Mouse (Mus musculus) hindbrain, embryonic 13.5 days (tissue): Measurements from ENCODE around the gene Mapk12. TPM values are rescaled to one million over a fixed set of nuclear protein-coding genes. Genes with fewer than 3 reads are reported as not detected.

ENCODE experiments used
- ATAC-seq: fragments of 200-750 bp; cut with Nextera tagmentation; 2 replicates; pipeline ENCODE4 v1.8.0; 2017; ENCODE audit warnings: moderate TSS enrichment; ENCODE audit not compliant: low FRiP score
- H3K27ac ChIP-seq: fragments of 300-500 bp; sonication (generic); 2 replicates; pipeline ENCODE4 v1.5.1; 2015; ENCODE audit warnings: inconsistent platforms, mild to moderate bottlenecking, moderate library complexity
- H3K27me3 ChIP-seq: fragments of 300-500 bp; sonication (generic); 2 replicates; pipeline ENCODE4 v1.6.1; 2015; ENCODE audit warnings: mild to moderate bottlenecking, inconsistent platforms
- H3K36me3 ChIP-seq: fragments of 300-500 bp; sonication (generic); 2 replicates; pipeline ENCODE4 v1.6.1; 2015; ENCODE audit warnings: mild to moderate bottlenecking, inconsistent platforms
- H3K4me1 ChIP-seq: fragments of 300-500 bp; sonication (generic); replicated peaks from 2 replicates; pipeline ENCODE4 v1.6.1; 2015; ENCODE audit warnings: inconsistent platforms
- H3K4me2 ChIP-seq: fragments of 300-500 bp; sonication (generic); 2 replicates; pipeline ENCODE4 v1.6.1; 2015; ENCODE audit warnings: inconsistent platforms, mild to moderate bottlenecking, moderate library complexity
- H3K4me3 ChIP-seq: fragments of 300-500 bp; sonication (generic); 2 replicates; pipeline ENCODE4 v1.5.1; 2015; ENCODE audit warnings: mild to moderate bottlenecking, inconsistent platforms
- H3K9ac ChIP-seq: fragments of 300-500 bp; sonication (generic); 2 replicates; pipeline ENCODE4 v1.6.1; 2015; ENCODE audit warnings: mild to moderate bottlenecking, inconsistent platforms
- H3K9me3 ChIP-seq: fragments of 300-500 bp; sonication (generic); 2 replicates; pipeline ENCODE4 v1.6.1; 2016; ENCODE audit warnings: inconsistent platforms
- WGBS: fragments of 180-500 bp; shearing (Covaris S2); methylation state at CpG from one replicate; pipeline ENCODE4 v1.1.7; 2015; 5-methylcytosine and 5-hydroxymethylcytosine counted together
- polyA plus RNA-seq: library from polyadenylated mRNA; unstranded; fragments of >200 nt; fragmentation: Nextera tagmentation; extraction: Ambion mirVana; gene quantifications from 2 replicates; pipeline ENCODE4 v1.2.1, GENCODE M21; 2015

The Mapk12 gene
- polyA plus RNA-seq = 5.9 and 7.1 TPM in 2 replicates

DNA sequence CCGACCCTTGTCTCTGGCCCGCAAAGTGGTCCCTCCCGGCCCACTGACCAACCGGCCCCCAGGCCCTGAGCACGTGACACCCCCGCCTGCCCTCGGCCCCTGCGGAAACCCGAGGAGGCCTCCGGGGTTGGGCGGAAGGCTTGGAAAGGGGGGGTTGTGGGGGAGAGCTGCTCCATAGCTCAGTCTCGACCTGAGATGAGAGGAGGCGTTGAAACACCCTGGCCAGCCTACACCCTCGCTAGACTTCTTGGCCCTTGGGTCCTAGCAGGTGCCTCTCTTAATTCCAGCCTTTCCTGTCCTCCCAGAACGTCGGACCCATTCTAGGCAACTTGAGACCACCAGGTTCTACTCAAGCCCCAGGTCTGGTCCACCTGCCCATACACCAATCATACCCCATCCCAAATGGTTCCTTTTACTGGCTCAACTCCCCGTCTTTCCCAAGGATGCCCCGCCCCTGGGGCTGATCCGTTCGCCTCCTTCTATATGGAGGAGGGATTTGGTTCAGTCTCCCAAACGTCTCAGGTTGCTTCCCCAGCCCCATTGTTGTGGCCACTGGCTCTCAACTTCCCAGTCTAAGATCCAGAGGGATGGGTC, at the start of gene Mapk12:
Mapk12 (minus strand) TSS at position 45 of the 594 bp plus-strand sequence.
- 2% methylated on average over 21 of the region's 21 CpGs for WGBS
- Histone ChIP-seq H3K36me3 (peaks cover 32% of the 10 kb centered on the region), H3K4me2 (peak within 1 kb of the TSS; percentile 97), H3K9me3 (no peaks in the 10 kb centered on the region), H3K4me3 (peak within 1 kb of the TSS; percentile 51), H3K27me3 (peaks cover 22% of the 10 kb centered on the region), H3K27ac (no peak within 1 kb of the TSS), H3K4me1 (peaks cover 24% of the 10 kb centered on the region), H3K9ac (peak within 1 kb of the TSS; percentile 77)
- ATAC-seq = peak; percentile 55

DNA sequence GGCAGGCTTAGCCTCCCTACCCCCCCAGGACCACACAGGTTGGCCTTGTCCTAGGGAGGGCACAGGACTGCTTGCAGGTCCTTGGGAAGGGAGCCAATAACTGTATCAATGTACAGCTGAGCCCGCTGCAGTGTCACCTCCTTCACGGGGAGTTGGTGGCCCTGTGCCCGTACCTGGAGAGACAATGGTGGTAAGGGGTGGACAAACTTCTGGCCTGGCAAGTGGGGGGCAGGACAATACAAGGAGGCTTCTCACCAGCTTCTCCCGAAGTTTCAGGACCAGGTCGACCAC, 44.4 kb upstream of the Mapk12 start:
- Histone ChIP-seq H3K27me3 (no peaks in the 10 kb centered on the region), H3K4me3 (no peak overlapping the region), H3K9me3 (no peaks in the 10 kb centered on the region), H3K36me3 (peaks cover 55% of the 10 kb centered on the region), H3K4me2 (no peak overlapping the region), H3K27ac (peak overlapping the region; percentile 14; the same call in 1 of the 2 replicates), H3K4me1 (peaks cover 38% of the 10 kb centered on the region), H3K9ac (0 out of 2 replicates have a peak overlapping the region, but pooled peaks have one; percentile 26)
- WGBS = 78% methylated on average over 5 of the region's 5 CpGs
- ATAC-seq = no peak

DNA sequence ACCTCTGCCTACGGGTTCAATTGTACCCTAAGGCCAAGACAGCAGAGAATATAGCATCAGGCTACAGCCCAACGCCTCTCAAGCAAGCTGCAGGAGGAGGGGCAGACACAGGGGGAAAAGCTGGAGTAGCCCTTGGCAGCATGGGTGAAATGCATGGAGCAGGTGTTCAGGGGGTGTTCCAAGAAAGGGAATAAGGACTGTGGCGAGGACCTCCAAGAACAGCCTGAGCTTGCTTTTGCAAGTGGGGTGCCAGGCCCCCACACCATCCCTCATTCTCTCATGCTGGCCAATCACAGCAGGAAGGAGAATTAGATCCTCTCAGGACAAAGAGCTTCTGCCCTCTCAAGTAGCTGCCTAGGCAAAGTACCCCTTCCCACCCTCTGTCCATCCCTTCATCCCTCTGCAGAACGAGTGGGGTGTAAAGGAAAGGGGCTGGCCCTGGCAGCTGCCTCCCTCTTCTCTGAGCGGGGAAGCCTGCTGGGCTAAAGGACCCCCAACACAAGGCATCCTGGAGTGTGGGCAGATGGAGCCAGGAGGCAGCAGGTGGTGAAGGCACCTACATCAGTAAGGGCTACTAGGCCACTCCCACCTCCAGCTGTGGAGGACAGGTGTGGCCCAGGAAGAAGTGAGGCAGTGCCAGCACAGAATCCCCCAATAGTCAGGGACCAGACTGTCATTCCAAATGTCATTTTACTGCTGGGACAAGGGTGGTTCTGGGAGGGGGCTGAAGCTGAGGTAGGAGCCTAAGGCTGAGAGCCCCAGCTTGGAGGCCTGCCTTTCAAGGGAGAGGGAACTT, 43.8 kb upstream of the Mapk12 start:
- H3K27ac ChIP-seq = peak overlapping the region; percentile 48
- H3K4me1 ChIP-seq = peaks cover 43% of the 10 kb centered on the region
- H3K9ac ChIP-seq = peak overlapping the region; percentile 26; the same call in 1 of the 2 replicates

DNA sequence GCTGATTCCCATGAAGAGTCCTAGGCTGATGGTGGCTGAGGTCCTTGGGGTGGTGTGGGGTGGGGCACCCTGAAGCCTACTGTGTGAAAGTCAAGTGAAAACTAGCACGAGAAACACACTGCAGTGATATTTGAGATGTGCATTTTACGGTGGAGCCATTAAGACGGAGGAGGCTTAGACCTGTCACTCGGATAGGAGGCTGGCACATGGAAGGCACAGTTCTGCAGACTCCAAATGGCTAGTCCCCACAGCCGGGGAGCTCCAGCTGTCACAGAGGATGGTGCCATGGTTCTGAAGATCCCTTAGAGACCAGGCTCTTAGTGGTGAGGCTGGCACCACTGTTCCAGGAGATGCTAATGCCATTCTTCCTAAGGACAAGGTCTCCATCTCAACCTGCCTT, 42.3 kb upstream of the Mapk12 start:
- ATAC-seq = no peak
- Histone ChIP-seq H3K4me3 (no peak overlapping the region), H3K27ac (peak overlapping the region; percentile 48; the same call in 1 of the 2 replicates), H3K4me2 (0 out of 2 replicates have a peak overlapping the region, but pooled peaks have one; percentile 4), H3K9ac (0 out of 2 replicates have a peak overlapping the region, but pooled peaks have one; percentile 24), H3K36me3 (peaks cover 35% of the 10 kb centered on the region), H3K27me3 (no peaks in the 10 kb centered on the region), H3K9me3 (no peaks in the 10 kb centered on the region), H3K4me1 (peaks cover 58% of the 10 kb centered on the region)
- WGBS = 76% methylated on average over 5 of the region's 5 CpGs

More for the DNA sequence above, 43.8 kb upstream of the Mapk12 start:
- no peaks in the 10 kb centered on the region for H3K9me3 ChIP-seq
- H3K36me3 ChIP-seq = peaks cover 50% of the 10 kb centered on the region
- H3K4me3 ChIP-seq = no peak overlapping the region
- H3K4me2 ChIP-seq = no peak overlapping the region
- WGBS = 50% methylated on average over 5 of the region's 5 CpGs
- ATAC-seq = no peak
- no peaks in the 10 kb centered on the region for H3K27me3 ChIP-seq

GRCm38 (mm10) chr15:89182328-89182741, 41.8 kb upstream of the Mapk12 start:
- H3K9me3 ChIP-seq = no peaks in the 10 kb centered on the region
- peaks cover 30% of the 10 kb centered on the region for H3K36me3 ChIP-seq
- no peaks in the 10 kb centered on the region for H3K27me3 ChIP-seq
- H3K4me1 ChIP-seq = peaks cover 63% of the 10 kb centered on the region
- ATAC-seq = no peak
- H3K4me3 ChIP-seq = no peak overlapping the region
- 48% methylated on average over 6 of the region's 6 CpGs for WGBS
- 0 out of 2 replicates have a peak overlapping the region, but pooled peaks have one; percentile 4 for H3K4me2 ChIP-seq
- H3K9ac ChIP-seq = 0 out of 2 replicates have a peak overlapping the region, but pooled peaks have one; percentile 24
- H3K27ac ChIP-seq = peak overlapping the region; percentile 48

DNA sequence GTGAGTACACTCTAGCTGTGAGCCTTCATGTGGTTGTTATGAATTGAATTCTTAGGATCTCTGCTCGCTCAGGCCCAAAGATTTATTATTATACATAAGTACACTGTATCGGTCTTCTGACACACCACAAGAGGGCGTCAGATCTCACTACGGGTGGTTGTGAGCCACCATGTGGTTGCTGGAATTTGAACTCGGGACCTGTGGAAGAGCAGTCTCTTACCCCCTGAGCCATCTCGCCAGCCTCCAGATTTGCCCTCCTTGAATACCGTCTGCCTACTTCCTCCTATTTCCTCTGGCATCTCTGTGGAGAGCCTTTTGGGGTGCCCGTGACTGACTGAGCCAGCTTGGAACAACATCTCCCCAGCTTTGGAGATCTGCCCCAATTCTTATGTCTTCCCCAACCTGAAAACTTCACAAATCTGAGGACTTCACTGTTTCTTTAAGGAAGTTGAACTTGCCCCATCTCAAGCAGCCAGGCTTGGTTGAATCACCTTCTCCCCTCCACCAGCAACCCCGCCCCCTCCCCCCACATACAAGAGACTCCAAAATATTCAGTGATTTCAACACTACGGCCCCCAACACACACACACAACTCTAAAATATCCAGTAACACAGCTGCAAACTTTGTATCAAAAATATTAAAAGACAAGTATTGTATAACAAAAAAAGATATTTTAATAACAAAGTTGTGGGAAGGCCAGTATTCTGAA, 41.2 kb upstream of the Mapk12 start:
- H3K9me3 ChIP-seq = no peaks in the 10 kb centered on the region
- H3K9ac ChIP-seq = peak overlapping the region; percentile 24; the same call in 1 of the 2 replicates
- ATAC-seq = no peak
- H3K4me2 ChIP-seq = peak overlapping the region; percentile 97
- H3K4me1 ChIP-seq = peaks cover 69% of the 10 kb centered on the region
- no peaks in the 10 kb centered on the region for H3K27me3 ChIP-seq
- peaks cover 24% of the 10 kb centered on the region for H3K36me3 ChIP-seq
- 80% methylated on average over 10 of the region's 10 CpGs for WGBS
- H3K4me3 ChIP-seq = peak overlapping the region; percentile 86
- H3K27ac ChIP-seq = peak overlapping the region; percentile 96; the same call in 1 of the 2 replicates

- Histone ChIP-seq H3K9ac (peak within 1 kb of the TSS; percentile 97), H3K4me3 (peak within 1 kb of the TSS; percentile 86), H3K9me3 (no peaks in the 10 kb centered on the region), H3K4me2 (peak within 1 kb of the TSS; percentile 97), H3K36me3 (peaks cover 14% of the 10 kb centered on the region), H3K27ac (peak within 1 kb of the TSS; percentile 96), H3K27me3 (no peaks in the 10 kb centered on the region), H3K4me1 (peaks cover 79% of the 10 kb centered on the region)
- peak; percentile 86 for ATAC-seq
- 0% methylated on average over 53 of the region's 72 CpGs for WGBS
These were observed 40.2 kb upstream of the Mapk12 start, which contains the start of gene Plxnb2 for GRCm38 (mm10) chr15:89180571-89181229. Gene Plxnb2 (minus strand): TSS chr15:89180788.

DNA sequence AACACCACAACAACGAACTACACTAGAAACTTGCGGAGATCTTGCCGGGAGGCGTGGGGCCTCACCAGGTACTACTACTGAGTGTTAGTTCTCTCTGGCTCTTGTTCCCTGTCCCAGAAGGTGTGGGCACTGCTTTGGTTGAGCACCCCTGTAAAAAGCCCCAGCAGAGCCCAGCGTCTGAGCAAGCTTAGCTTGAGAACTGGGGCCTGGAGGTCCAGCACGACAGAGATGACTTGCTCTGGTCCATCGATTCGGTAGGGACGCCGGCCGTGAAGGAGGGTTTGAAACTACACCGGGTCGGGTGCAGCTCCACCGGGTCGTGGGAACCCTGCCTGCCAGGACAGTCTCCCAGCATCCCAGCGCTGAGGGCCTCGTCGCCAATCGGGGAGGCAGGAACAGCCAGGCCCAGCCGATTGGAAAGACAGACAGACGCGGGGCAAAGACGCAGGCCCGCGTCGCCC, 39.6 kb upstream of the Mapk12 start:
- WGBS = 0% methylated on average over 18 of the region's 26 CpGs
- Histone ChIP-seq H3K9ac (peak overlapping the region; percentile 97), H3K9me3 (no peaks in the 10 kb centered on the region), H3K4me3 (peak overlapping the region; percentile 86), H3K27ac (peak overlapping the region; percentile 96), H3K4me2 (peak overlapping the region; percentile 97), H3K36me3 (peaks cover 8% of the 10 kb centered on the region), H3K27me3 (no peaks in the 10 kb centered on the region), H3K4me1 (peaks cover 85% of the 10 kb centered on the region)
- no peak; the same call in 1 of the 2 replicates for ATAC-seq

- 2% methylated on average over 6 of the region's 6 CpGs for WGBS
- Histone ChIP-seq H3K4me1 (peaks cover 87% of the 10 kb centered on the region), H3K9ac (peak overlapping the region; percentile 97), H3K27me3 (0 out of 2 replicates have a peak, but pooled peaks cover 3% of the 10 kb centered on the region), H3K4me3 (peak overlapping the region; percentile 86), H3K27ac (peak overlapping the region; percentile 96), H3K36me3 (peaks cover 3% of the 10 kb centered on the region), H3K9me3 (no peaks in the 10 kb centered on the region), H3K4me2 (peak overlapping the region; percentile 97)
- no peak for ATAC-seq
These were observed 39.1 kb upstream of the Mapk12 start for GRCm38 (mm10) chr15:89179630-89179964.

DNA sequence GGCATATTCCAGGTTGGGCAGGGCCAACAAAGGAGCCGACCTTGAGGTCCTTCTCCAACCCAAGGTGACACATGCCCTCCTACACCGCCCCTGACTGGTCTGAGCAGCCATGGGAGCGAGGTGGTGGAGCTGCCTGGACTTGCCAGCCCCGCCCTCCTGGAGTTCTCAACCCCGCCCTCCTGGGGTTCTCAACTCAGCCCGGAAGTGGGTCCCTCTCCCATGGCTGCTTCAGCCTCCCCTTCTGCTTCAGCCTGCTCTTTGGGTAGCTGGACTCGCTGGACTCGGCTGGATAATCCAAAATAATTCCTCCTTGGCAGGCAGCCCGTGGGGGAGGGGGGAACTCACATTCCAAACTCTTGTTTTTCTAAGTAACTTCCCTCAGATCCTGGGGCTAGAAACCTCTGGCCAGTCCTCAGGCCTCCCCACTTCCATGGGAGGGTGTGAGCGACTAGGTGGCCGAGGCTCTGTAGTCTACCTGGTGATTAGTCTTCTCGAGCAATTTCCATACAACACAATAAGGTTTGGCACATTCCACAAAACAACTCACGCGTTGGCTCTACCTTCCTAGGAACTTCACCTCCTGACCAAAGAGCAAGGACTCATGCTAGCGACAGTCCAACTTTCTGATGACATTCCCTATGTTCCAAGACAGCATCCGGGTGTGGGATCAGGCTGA, 38.6 kb upstream of the Mapk12 start:
- Histone ChIP-seq H3K4me2 (peak overlapping the region; percentile 97), H3K4me3 (peak overlapping the region; percentile 86), H3K4me1 (peaks cover 87% of the 10 kb centered on the region), H3K9me3 (no peaks in the 10 kb centered on the region), H3K27me3 (0 out of 2 replicates have a peak, but pooled peaks cover 3% of the 10 kb centered on the region), H3K9ac (peak overlapping the region; percentile 97), H3K36me3 (no peaks in the 10 kb centered on the region), H3K27ac (peak overlapping the region; percentile 96)
- ATAC-seq = no peak
- WGBS = 3% methylated on average over 16 of the region's 16 CpGs

DNA sequence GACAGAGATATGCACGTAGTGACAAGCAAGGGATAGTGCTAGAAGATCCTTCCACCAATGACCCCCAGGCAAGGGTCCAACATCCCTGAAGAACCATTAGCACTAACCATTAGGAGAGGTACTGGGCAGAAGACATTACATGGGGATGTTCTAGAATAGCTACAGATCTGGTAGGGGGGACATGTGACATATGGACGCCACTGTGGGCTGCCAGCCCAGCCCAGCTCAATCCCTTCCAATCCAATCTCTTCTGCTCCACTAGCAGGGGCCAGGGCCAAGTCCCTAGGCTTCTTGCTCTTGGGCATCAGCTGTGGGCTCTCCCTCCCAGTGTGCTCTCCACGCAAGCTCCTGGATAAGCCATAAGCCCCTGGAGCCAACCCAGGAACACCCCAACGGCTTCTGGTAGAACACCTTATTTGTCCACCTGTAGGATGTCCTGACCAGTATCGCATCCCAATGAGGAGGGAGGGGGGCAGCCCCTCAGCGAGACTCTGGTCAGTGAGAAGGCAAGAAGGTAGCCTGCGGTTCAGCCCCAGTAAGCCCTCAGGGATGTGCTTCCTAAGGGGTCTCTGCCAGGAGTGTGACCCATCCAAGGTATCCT, 37.9 kb upstream of the Mapk12 start:
- Histone ChIP-seq H3K4me2 (peak overlapping the region; percentile 97), H3K9ac (peak overlapping the region; percentile 97), H3K27ac (peak overlapping the region; percentile 96), H3K27me3 (0 out of 2 replicates have a peak, but pooled peaks cover 3% of the 10 kb centered on the region), H3K36me3 (no peaks in the 10 kb centered on the region), H3K9me3 (no peaks in the 10 kb centered on the region), H3K4me3 (peak overlapping the region; percentile 86), H3K4me1 (peaks cover 88% of the 10 kb centered on the region)
- no peak for ATAC-seq
- 76% methylated on average over 7 of the region's 7 CpGs for WGBS
